17 mouse cellular contexts compared by ENCODE assay signal in genomic region chr17:73518359-73518758, GRCm38 (mm10).
A peak's percentile ranks its signal among the peaks of the same experiment; 100 is the strongest.
DNase-seq lines count a peak whose midpoint lies in the region; ATAC-seq lines count a peak whose summit lies in the region.
"Had no signal": no experiment of that assay in that cellular context is flagged by ENCODE, and none has a peak within 500 bp of the region (broad histone marks: within the 10 kb centered on the region; RNA-seq: fewer than 3 reads in every experiment).

No protein-coding gene starts in this region.

- H3K4me2 ChIP-seq in midbrain, embryonic 16.5 days (ENCODE audit: low read length): no peak overlapping the region
- no peak overlapping the region for H3K4me2 ChIP-seq in midbrain, embryonic 13.5 days (replicated peaks)
- H3K4me2 ChIP-seq in heart, embryonic 11.5 days: no peak overlapping the region
- H3K4me2 ChIP-seq: heart, embryonic 13.5 days; hindbrain, embryonic 13.5 days; limb, embryonic 12.5 days; liver, embryonic 12.5 days; lung, embryonic 14.5 days had no signal

- H3K4me1 ChIP-seq in midbrain, embryonic 16.5 days (ENCODE audit: control insufficient read depth, insufficient read depth, low read length): no peaks in the 10 kb centered on the region
- H3K4me1 ChIP-seq in midbrain, embryonic 13.5 days (replicated peaks): peaks cover 8% of the 10 kb centered on the region; the same call in 1 of the 2 replicates
- 0 out of 2 replicates have a peak, but pooled peaks cover 3% of the 10 kb centered on the region for H3K4me1 ChIP-seq in heart, embryonic 10.5 days
- no peaks in the 10 kb centered on the region for H3K4me1 ChIP-seq in heart, embryonic 11.5 days (ENCODE audit: control insufficient read depth, insufficient read depth, low read length)
- H3K4me1 ChIP-seq: heart, embryonic 13.5 days; hindbrain, embryonic 13.5 days; limb, embryonic 12.5 days; liver, embryonic 12.5 days had no signal

- H3K36me3 ChIP-seq in midbrain, embryonic 16.5 days (ENCODE audit: control insufficient read depth, insufficient read depth, low read length): no peaks in the 10 kb centered on the region
- no peaks in the 10 kb centered on the region for H3K36me3 ChIP-seq in midbrain, embryonic 13.5 days
- H3K36me3 ChIP-seq in heart, embryonic 10.5 days: no peaks in the 10 kb centered on the region
- H3K36me3 ChIP-seq in heart, embryonic 11.5 days (ENCODE audit: control insufficient read depth, insufficient read depth, low read length): no peaks in the 10 kb centered on the region
- H3K36me3 ChIP-seq: heart, embryonic 13.5 days; hindbrain, embryonic 13.5 days; limb, embryonic 12.5 days; liver, embryonic 12.5 days had no signal

- H3K27me3 ChIP-seq in midbrain, embryonic 16.5 days (ENCODE audit: control insufficient read depth, insufficient read depth, low read depth, low read length): no peaks in the 10 kb centered on the region
- H3K27me3 ChIP-seq in midbrain, embryonic 13.5 days: no peaks in the 10 kb centered on the region
- H3K27me3 ChIP-seq in heart, embryonic 10.5 days (ENCODE audit: insufficient read depth, poor library complexity, severe bottlenecking): no peaks in the 10 kb centered on the region
- no peaks in the 10 kb centered on the region for H3K27me3 ChIP-seq in heart, embryonic 11.5 days (ENCODE audit: control insufficient read depth, insufficient read depth, low read length)
- H3K27me3 ChIP-seq: heart, embryonic 13.5 days; hindbrain, embryonic 13.5 days; limb, embryonic 12.5 days; liver, embryonic 12.5 days had no signal

- intact Hi-C loops in left cerebral cortex, postnatal 36 days (cut with DNase I): loop anchor here (10.0 kb wide), 2 partner anchors 124 to 196 kb away; partner anchors contain the start of gene Galnt14

- 0 out of 2 replicates have a peak, but pooled peaks have one; percentile 16 for ATAC-seq in midbrain, embryonic 16.5 days
- no peak for ATAC-seq in midbrain, embryonic 13.5 days
- no peak for ATAC-seq in heart, embryonic 11.5 days (replicated peaks; ENCODE audit: insufficient number of reproducible peaks, low FRiP score, low TSS enrichment)
- ATAC-seq: liver, embryonic 12.5 days had no signal

- peak; percentile 44 to 78 for DNase-seq in frontal cortex, postnatal 36 days (ENCODE audit: low spot score in 2 of 2)
- peak; percentile 56 to 76 for DNase-seq in left cerebral cortex, postnatal 36 days (ENCODE audit: low spot score in 2 of 2)
- no peak for DNase-seq in heart, embryonic 10.5 days (ENCODE audit: low spot score)
- no peak for DNase-seq in gastrocnemius, postnatal 25 days
- DNase-seq: cerebellum, adult 8-10 months; kidney, adult 8-10 months; kidney, postnatal 14 days; lung, embryonic 14.5 days; lung, postnatal 36 days; retina, postnatal 1 day had no signal

- H3K9ac ChIP-seq in midbrain, embryonic 16.5 days (ENCODE audit: low read depth, low read length): no peak overlapping the region
- H3K9ac ChIP-seq in midbrain, embryonic 13.5 days (replicated peaks): no peak overlapping the region
- H3K9ac ChIP-seq in heart, embryonic 11.5 days (ENCODE audit: low read depth, low read length): no peak overlapping the region
- H3K9ac ChIP-seq: heart, embryonic 13.5 days; hindbrain, embryonic 13.5 days; limb, embryonic 12.5 days; liver, embryonic 12.5 days; lung, embryonic 14.5 days had no signal

- H3K27ac ChIP-seq in midbrain, embryonic 16.5 days (ENCODE audit: low read length): no peak overlapping the region
- H3K27ac ChIP-seq in midbrain, embryonic 13.5 days: no peak overlapping the region
- H3K27ac ChIP-seq in heart, embryonic 10.5 days: no peak overlapping the region
- H3K27ac ChIP-seq in heart, embryonic 11.5 days (ENCODE audit: low read depth, low read length): no peak overlapping the region
- H3K27ac ChIP-seq: heart, embryonic 13.5 days; hindbrain, embryonic 13.5 days; limb, embryonic 12.5 days; liver, embryonic 12.5 days had no signal

- WGBS in midbrain, embryonic 16.5 days: 33% methylated on average over 1 of the region's 1 CpGs
- 50% methylated on average over 1 of the region's 1 CpGs for WGBS in midbrain, embryonic 13.5 days
- 68% methylated on average over 1 of the region's 1 CpGs for WGBS in heart, embryonic 10.5 days
- WGBS in heart, embryonic 11.5 days (ENCODE audit: insufficient replicate concordance): 91% methylated on average over 1 of the region's 1 CpGs

- no peak overlapping the region for H3K4me3 ChIP-seq in midbrain, embryonic 16.5 days (ENCODE audit: low read depth, low read length)
- no peak overlapping the region for H3K4me3 ChIP-seq in midbrain, embryonic 13.5 days (replicated peaks)
- no peak overlapping the region for H3K4me3 ChIP-seq in heart, embryonic 10.5 days
- H3K4me3 ChIP-seq in heart, embryonic 11.5 days (ENCODE audit: low read depth, low read length): no peak overlapping the region
- H3K4me3 ChIP-seq: heart, embryonic 13.5 days; hindbrain, embryonic 13.5 days; limb, embryonic 12.5 days; liver, embryonic 12.5 days had no signal

- no peaks in the 10 kb centered on the region for H3K9me3 ChIP-seq in midbrain, embryonic 16.5 days (replicated peaks; ENCODE audit: control insufficient read depth, low read length, poor library complexity, severe bottlenecking)
- H3K9me3 ChIP-seq in midbrain, embryonic 13.5 days: no peaks in the 10 kb centered on the region
- no peaks in the 10 kb centered on the region for H3K9me3 ChIP-seq in heart, embryonic 10.5 days
- H3K9me3 ChIP-seq in heart, embryonic 11.5 days (replicated peaks; ENCODE audit: control insufficient read depth, low read length): no peaks in the 10 kb centered on the region
- H3K9me3 ChIP-seq: heart, embryonic 13.5 days; hindbrain, embryonic 13.5 days; limb, embryonic 12.5 days; liver, embryonic 12.5 days had no signal

Comparison
In these comparisons a context has a peak if more than half of its experiments do, and no peak if none do; other contexts are left out.
1. DNase-seq: peak in frontal cortex, postnatal 36 days (2 of 2) and left cerebral cortex, postnatal 36 days (2 of 2); none in heart, embryonic 10.5 days (single experiment) and gastrocnemius, postnatal 25 days (single experiment).